Mouse (Mus musculus) erythroblast, embryonic 14.5 days (primary cell): ENCODE results near the gene Zfp609.

Experiments
- GATA1 ChIP-seq: IDR thresholded peaks from 2 replicates; pipeline ENCODE4 v1.6.1; 2012; ENCODE audit warnings: low read length, inconsistent platforms, mixed read lengths
- TAL1 ChIP-seq: IDR thresholded peaks from 3 replicates; pipeline ENCODE4 v1.6.1; 2012; ENCODE audit warnings: low read length, inconsistent platforms, mixed read lengths

- TF ChIP-seq GATA1 (no peak), TAL1 (no peak)
Measured at GRCm38 (mm10) chr9:65702286-65702685, 125.1 kb downstream of the Zfp609 start.
